Mouse (Mus musculus) bone marrow, adult 2 months (tissue): ENCODE measurements around the gene Nsfl1c. TPM values are rescaled to one million over a fixed set of nuclear protein-coding genes. Genes with fewer than 3 reads are reported as not detected.
"Not testable (repeated sequence)": the region's sequence is repeated elsewhere in the genome, so short reads cannot be mapped to it uniquely, and the experiment has no call there.

Experiments used
- H3K27ac ChIP-seq: fragments of 200-500 bp; 2 replicates; pipeline ENCODE4 v1.5.1; 2012; ENCODE audit warnings: low read depth, mild to moderate bottlenecking, control low read depth, inconsistent platforms, low read length; ENCODE audit not compliant: control insufficient read depth, poor library complexity, insufficient read depth
- H3K4me1 ChIP-seq: fragments of 200-500 bp; 2 replicates; pipeline ENCODE4 v1.6.1; 2011; ENCODE audit warnings: low read length; ENCODE audit not compliant: control insufficient read depth, insufficient read depth
- H3K4me3 ChIP-seq: fragments of 200-500 bp; replicated peaks from 2 replicates; pipeline ENCODE3; 2011; ENCODE audit warnings: mild to moderate bottlenecking, low read depth, low read length, control low read depth; ENCODE audit not compliant: control insufficient read depth
- CTCF ChIP-seq: fragments of 200-500 bp; IDR thresholded peaks from 2 replicates; pipeline ENCODE4 v1.5.1; 2011; ENCODE audit warnings: low read length, control low read depth; ENCODE audit not compliant: control insufficient read depth, insufficient read depth
- POLR2A ChIP-seq: fragments of 200-500 bp; IDR thresholded peaks from 2 replicates; pipeline ENCODE4 v1.6.1; 2011; ENCODE audit warnings: low read depth, mild to moderate bottlenecking, control low read depth, low read length, borderline replicate concordance; ENCODE audit not compliant: control insufficient read depth
- WGBS: fragments of 180-500 bp; shearing (Covaris S2); methylation state at CpG from one replicate; pipeline ENCODE4 v1.1.7; 2018; 5-methylcytosine and 5-hydroxymethylcytosine counted together
- polyA plus RNA-seq: library from polyadenylated mRNA; stranded (reverse); fragments of >200 nt; gene quantifications from 2 replicates; pipeline ENCODE4 v1.2.4, GENCODE M21; 2011; ENCODE audit warnings: low replicate concordance; ENCODE audit not compliant: missing spikeins, insufficient read depth, insufficient read length

The Nsfl1c gene
- 34.0 and 51.9 TPM in 2 replicates for polyA plus RNA-seq

- peak; percentile 82 for TF ChIP-seq CTCF
- TF ChIP-seq POLR2A, result peak; percentile 84; the same call in 1 of the 2 replicates
- WGBS, result under 1% methylated on average over 73 of the region's 73 CpGs
- Histone ChIP-seq H3K27ac (peak within 1 kb of the TSS; percentile 48; the same call in 1 of the 2 replicates), H3K4me3 (peak within 1 kb of the TSS; percentile 92), H3K4me1 (no peaks in the 10 kb centered on the region)
Observed at GRCm38 (mm10) chr2:151494035-151494803, at the start of gene Nsfl1c. TSS of gene Nsfl1c (plus strand) at chr2:151494182.

- H3K27ac ChIP-seq, H3K4me3 ChIP-seq, H3K4me1 ChIP-seq: not testable (repeated sequence)
- 75% methylated on average over 5 of the region's 5 CpGs for WGBS
Observed at GRCm38 (mm10) chr2:151476053-151476452, 17.9 kb upstream of the Nsfl1c start, which contains the start of gene 4921509C19Rik. TSS of gene 4921509C19Rik (minus strand) at chr2:151476153.

GRCm38 (mm10) chr2:151486496-151486895, 7.5 kb upstream of the Nsfl1c start:
- TF ChIP-seq CTCF (no peak), POLR2A (no peak)
- no peak overlapping the region for H3K4me3 ChIP-seq
- H3K4me1 ChIP-seq, result no peaks in the 10 kb centered on the region
- no peak overlapping the region for H3K27ac ChIP-seq

- whole genome bisulfite sequencing, result 80% methylated on average over 3 of the region's 3 CpGs
- TF ChIP-seq CTCF (no peak), POLR2A (no peak)
- H3K4me3 ChIP-seq, result no peak overlapping the region
- no peaks in the 10 kb centered on the region for H3K4me1 ChIP-seq
- no peak overlapping the region for H3K27ac ChIP-seq
Observed at GRCm38 (mm10) chr2:151498358-151498757, 4.4 kb downstream of the Nsfl1c start.

GRCm38 (mm10) chr2:151500442-151501007, 6.5 kb downstream of the Nsfl1c start:
- H3K27ac ChIP-seq, result no peak overlapping the region
- WGBS, result 69% methylated on average over 6 of the region's 6 CpGs
- no peak overlapping the region for H3K4me3 ChIP-seq
- no peak for TF ChIP-seq POLR2A
- TF ChIP-seq CTCF, result no peak
- no peaks in the 10 kb centered on the region for H3K4me1 ChIP-seq

GRCm38 (mm10) chr2:151504226-151504625, 10.2 kb downstream of the Nsfl1c start:
- H3K27ac ChIP-seq, result no peak overlapping the region
- H3K4me1 ChIP-seq, result no peaks in the 10 kb centered on the region
- no peak overlapping the region for H3K4me3 ChIP-seq
- WGBS, result 69% methylated on average over 4 of the region's 4 CpGs
- TF ChIP-seq CTCF, result no peak

GRCm38 (mm10) chr2:151512199-151512598, 18.2 kb downstream of the Nsfl1c start:
- no peaks in the 10 kb centered on the region for H3K4me1 ChIP-seq
- no peak overlapping the region for H3K4me3 ChIP-seq
- no peak overlapping the region for H3K27ac ChIP-seq
- TF ChIP-seq POLR2A (no peak), CTCF (no peak)

- Histone ChIP-seq H3K4me1 (no peaks in the 10 kb centered on the region), H3K27ac (no peak overlapping the region), H3K4me3 (no peak overlapping the region)
- 86% methylated on average over 3 of the region's 3 CpGs for WGBS
- TF ChIP-seq CTCF (no peak), POLR2A (no peak)
Observed at GRCm38 (mm10) chr2:151513525-151514285, 19.7 kb downstream of the Nsfl1c start.
